Mouse (Mus musculus): ENCODE measurements around the gene Itih5. TPM values are rescaled to one million over a fixed set of nuclear protein-coding genes. Genes with fewer than 3 reads are reported as not detected.

The Itih5 gene
- polyA plus RNA-seq, 1 experiment from 2014 or later = 1.4 TPM

- Histone ChIP-seq H3K9me3 (ENCODE audit: control insufficient read depth, low read length) (no peaks in the 10 kb centered on the region), H3K4me3 (ENCODE audit: low read depth, low read length) (no peak overlapping the region), H3K9ac (replicated peaks; ENCODE audit: low read depth, low read length) (no peak overlapping the region), H3K27me3 (ENCODE audit: control insufficient read depth, insufficient read depth, low read length) (no peaks in the 10 kb centered on the region), H3K36me3 (ENCODE audit: control insufficient read depth, insufficient read depth, low read length) (no peaks in the 10 kb centered on the region), H3K4me1 (ENCODE audit: control insufficient read depth, insufficient read depth, low read length) (no peaks in the 10 kb centered on the region), H3K27ac (ENCODE audit: low read depth, low read length) (no peak overlapping the region), H3K4me2 (ENCODE audit: low read depth, low read length) (no peak overlapping the region)
- WGBS = 10% methylated on average over 9 of the region's 9 CpGs
- ATAC-seq (ENCODE audit: low read depth) = no peak
Observed at GRCm38 (mm10) chr2:10242970-10243369, 89.6 kb downstream of the Itih5 start.

GRCm38 (mm10) chr2:10250441-10250840 is 97.1 kb downstream of the Itih5 start:
- H3K9ac ChIP-seq (replicated peaks; ENCODE audit: low read depth, low read length) = no peak overlapping the region
- no peaks in the 10 kb centered on the region for H3K9me3 ChIP-seq (ENCODE audit: control insufficient read depth, low read length)
- no peaks in the 10 kb centered on the region for H3K36me3 ChIP-seq (ENCODE audit: control insufficient read depth, insufficient read depth, low read length)
- 85% methylated on average over 9 of the region's 9 CpGs for WGBS
- no peak for ATAC-seq (ENCODE audit: low read depth)
- H3K4me2 ChIP-seq (ENCODE audit: low read depth, low read length) = no peak overlapping the region
- no peak overlapping the region for H3K27ac ChIP-seq (ENCODE audit: low read depth, low read length)
- no peaks in the 10 kb centered on the region for H3K4me1 ChIP-seq (ENCODE audit: control insufficient read depth, insufficient read depth, low read length)
- no peaks in the 10 kb centered on the region for H3K27me3 ChIP-seq (ENCODE audit: control insufficient read depth, insufficient read depth, low read length)
- no peak overlapping the region for H3K4me3 ChIP-seq (ENCODE audit: low read depth, low read length)

DNA sequence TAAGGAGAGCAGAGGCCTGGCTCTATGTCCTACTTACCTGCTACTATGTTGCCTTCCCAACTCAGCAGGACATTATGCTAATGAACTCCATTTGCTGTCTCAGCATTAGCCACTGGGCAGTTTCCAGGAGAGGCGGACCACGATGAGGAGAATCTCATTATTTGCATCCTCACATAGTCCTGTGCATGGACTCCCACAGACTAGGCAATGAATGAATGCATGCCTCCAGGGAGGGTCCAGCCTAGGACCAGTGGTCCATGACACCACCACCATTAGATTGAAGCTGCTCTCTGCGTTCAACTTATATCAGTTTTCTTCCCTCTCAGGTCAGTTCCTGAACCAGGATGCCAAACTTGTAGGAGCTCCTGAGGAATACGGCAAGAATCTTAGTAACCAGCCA is 97.6 kb downstream of the Itih5 start:
- no peak overlapping the region for H3K9ac ChIP-seq (replicated peaks; ENCODE audit: low read depth, low read length)
- H3K4me3 ChIP-seq (ENCODE audit: low read depth, low read length) = no peak overlapping the region
- ATAC-seq (ENCODE audit: low read depth) = no peak
- no peaks in the 10 kb centered on the region for H3K4me1 ChIP-seq (ENCODE audit: control insufficient read depth, insufficient read depth, low read length)
- H3K27ac ChIP-seq (ENCODE audit: low read depth, low read length) = no peak overlapping the region
- no peak overlapping the region for H3K4me2 ChIP-seq (ENCODE audit: low read depth, low read length)
- 64% methylated on average over 4 of the region's 4 CpGs for WGBS
- H3K36me3 ChIP-seq (ENCODE audit: control insufficient read depth, insufficient read depth, low read length) = no peaks in the 10 kb centered on the region
- H3K9me3 ChIP-seq (ENCODE audit: control insufficient read depth, low read length) = no peaks in the 10 kb centered on the region
- no peaks in the 10 kb centered on the region for H3K27me3 ChIP-seq (ENCODE audit: control insufficient read depth, insufficient read depth, low read length)

- Histone ChIP-seq H3K4me3 (ENCODE audit: low read depth, low read length) (no peak overlapping the region), H3K4me1 (ENCODE audit: control insufficient read depth, insufficient read depth, low read length) (no peaks in the 10 kb centered on the region), H3K36me3 (ENCODE audit: control insufficient read depth, insufficient read depth, low read length) (no peaks in the 10 kb centered on the region), H3K9ac (replicated peaks; ENCODE audit: low read depth, low read length) (no peak overlapping the region), H3K27me3 (ENCODE audit: control insufficient read depth, insufficient read depth, low read length) (no peaks in the 10 kb centered on the region), H3K9me3 (ENCODE audit: control insufficient read depth, low read length) (no peaks in the 10 kb centered on the region), H3K4me2 (ENCODE audit: low read depth, low read length) (no peak overlapping the region), H3K27ac (ENCODE audit: low read depth, low read length) (no peak overlapping the region)
- WGBS = 91% methylated on average over 9 of the region's 9 CpGs
- no peak for ATAC-seq (ENCODE audit: low read depth)
Observed at GRCm38 (mm10) chr2:10251466-10251865, 98.1 kb downstream of the Itih5 start.

DNA sequence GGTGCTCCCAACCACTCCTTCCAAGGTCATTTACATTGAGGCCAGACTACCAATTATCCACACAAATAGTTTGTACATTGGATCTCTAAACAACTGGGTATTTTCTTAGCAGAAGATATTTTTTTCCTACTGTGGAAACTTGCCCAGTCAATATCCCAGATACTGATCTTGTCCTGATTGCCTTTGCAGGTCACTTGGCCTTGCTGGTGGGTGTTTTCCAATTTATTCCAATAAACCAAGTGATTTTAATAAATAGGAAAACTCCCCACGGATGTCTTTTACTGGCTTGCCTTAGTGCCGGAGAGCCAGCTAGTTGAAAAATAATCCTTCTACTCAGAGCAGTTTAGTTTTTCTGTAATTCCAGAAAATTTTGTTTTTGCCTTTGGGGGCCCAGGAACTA is 98.6 kb downstream of the Itih5 start:
- Histone ChIP-seq H3K4me1 (ENCODE audit: control insufficient read depth, insufficient read depth, low read length) (no peaks in the 10 kb centered on the region), H3K9ac (replicated peaks; ENCODE audit: low read depth, low read length) (no peak overlapping the region), H3K27me3 (ENCODE audit: control insufficient read depth, insufficient read depth, low read length) (no peaks in the 10 kb centered on the region), H3K4me2 (ENCODE audit: low read depth, low read length) (no peak overlapping the region), H3K4me3 (ENCODE audit: low read depth, low read length) (no peak overlapping the region), H3K27ac (ENCODE audit: low read depth, low read length) (no peak overlapping the region), H3K9me3 (ENCODE audit: control insufficient read depth, low read length) (no peaks in the 10 kb centered on the region), H3K36me3 (ENCODE audit: control insufficient read depth, insufficient read depth, low read length) (no peaks in the 10 kb centered on the region)
- ATAC-seq (ENCODE audit: low read depth) = no peak
- WGBS = 85% methylated on average over 2 of the region's 2 CpGs

DNA sequence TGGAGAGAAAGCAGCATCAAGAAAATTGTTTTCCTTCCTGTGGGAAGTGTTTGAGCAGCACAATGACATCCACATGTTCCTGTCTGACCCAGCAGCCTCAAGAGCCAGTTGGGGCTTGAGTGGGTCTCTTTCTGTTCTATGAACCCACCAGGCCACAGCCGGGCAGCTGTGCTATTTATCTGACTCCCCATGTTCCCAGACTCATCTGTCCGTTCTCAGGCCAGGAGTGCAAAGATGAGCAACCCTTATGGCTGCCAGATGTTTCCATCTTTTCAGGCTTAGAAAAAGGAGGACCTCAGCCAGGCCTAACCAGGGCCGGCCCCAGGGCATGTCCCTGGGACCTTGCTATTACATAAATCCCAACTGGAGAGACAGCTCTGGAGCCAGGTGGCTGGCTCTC is 100.0 kb downstream of the Itih5 start:
- WGBS = 80% methylated on average over 3 of the region's 3 CpGs

DNA sequence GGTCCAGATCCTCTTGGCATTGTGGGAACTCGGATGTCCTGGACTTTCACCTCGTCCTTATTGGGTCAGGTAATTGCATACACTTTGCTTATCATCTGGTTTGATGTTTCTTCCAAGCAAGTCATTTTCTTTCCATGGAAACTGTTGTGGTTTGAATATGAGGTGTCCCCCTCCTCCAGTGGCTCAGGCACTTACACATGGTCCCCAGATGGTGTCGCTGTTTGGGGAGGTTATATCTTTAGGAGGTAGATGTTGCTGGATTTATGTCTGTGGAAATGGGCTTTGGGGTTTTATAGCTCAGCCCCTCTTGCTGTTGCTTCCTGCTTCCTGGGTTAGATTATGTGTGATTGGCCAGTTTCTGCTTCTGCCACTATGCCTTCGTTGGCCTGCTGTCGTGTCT is 103.6 kb downstream of the Itih5 start:
- Histone ChIP-seq H3K36me3 (ENCODE audit: control insufficient read depth, insufficient read depth, low read length) (no peaks in the 10 kb centered on the region), H3K4me3 (ENCODE audit: low read depth, low read length) (no peak overlapping the region), H3K4me2 (ENCODE audit: low read depth, low read length) (no peak overlapping the region), H3K27ac (ENCODE audit: low read depth, low read length) (no peak overlapping the region), H3K4me1 (ENCODE audit: control insufficient read depth, insufficient read depth, low read length) (no peaks in the 10 kb centered on the region), H3K27me3 (ENCODE audit: control insufficient read depth, insufficient read depth, low read length) (no peaks in the 10 kb centered on the region), H3K9me3 (ENCODE audit: control insufficient read depth, low read length) (no peaks in the 10 kb centered on the region), H3K9ac (replicated peaks; ENCODE audit: low read depth, low read length) (no peak overlapping the region)
- WGBS = 71% methylated on average over 5 of the region's 5 CpGs
- no peak for ATAC-seq (ENCODE audit: low read depth)

More for the DNA sequence above, 100.0 kb downstream of the Itih5 start:
- Histone ChIP-seq H3K27me3 (ENCODE audit: control insufficient read depth, insufficient read depth, low read length) (no peaks in the 10 kb centered on the region), H3K9me3 (ENCODE audit: control insufficient read depth, low read length) (no peaks in the 10 kb centered on the region), H3K27ac (ENCODE audit: low read depth, low read length) (no peak overlapping the region), H3K4me2 (ENCODE audit: low read depth, low read length) (no peak overlapping the region), H3K9ac (replicated peaks; ENCODE audit: low read depth, low read length) (no peak overlapping the region), H3K4me3 (ENCODE audit: low read depth, low read length) (no peak overlapping the region), H3K4me1 (ENCODE audit: control insufficient read depth, insufficient read depth, low read length) (no peaks in the 10 kb centered on the region), H3K36me3 (ENCODE audit: control insufficient read depth, insufficient read depth, low read length) (no peaks in the 10 kb centered on the region)
- ATAC-seq (ENCODE audit: low read depth) = no peak

- Histone ChIP-seq H3K4me3 (ENCODE audit: low read depth, low read length) (no peak overlapping the region), H3K36me3 (ENCODE audit: control insufficient read depth, insufficient read depth, low read length) (no peaks in the 10 kb centered on the region), H3K27me3 (ENCODE audit: control insufficient read depth, insufficient read depth, low read length) (no peaks in the 10 kb centered on the region), H3K4me1 (ENCODE audit: control insufficient read depth, insufficient read depth, low read length) (no peaks in the 10 kb centered on the region), H3K4me2 (ENCODE audit: low read depth, low read length) (no peak overlapping the region), H3K9ac (replicated peaks; ENCODE audit: low read depth, low read length) (no peak overlapping the region), H3K9me3 (ENCODE audit: control insufficient read depth, low read length) (no peaks in the 10 kb centered on the region), H3K27ac (ENCODE audit: low read depth, low read length) (no peak overlapping the region)
- no peak for ATAC-seq (ENCODE audit: low read depth)
- 75% methylated on average over 5 of the region's 5 CpGs for WGBS
Observed at GRCm38 (mm10) chr2:10258312-10258711, 104.9 kb downstream of the Itih5 start.

DNA sequence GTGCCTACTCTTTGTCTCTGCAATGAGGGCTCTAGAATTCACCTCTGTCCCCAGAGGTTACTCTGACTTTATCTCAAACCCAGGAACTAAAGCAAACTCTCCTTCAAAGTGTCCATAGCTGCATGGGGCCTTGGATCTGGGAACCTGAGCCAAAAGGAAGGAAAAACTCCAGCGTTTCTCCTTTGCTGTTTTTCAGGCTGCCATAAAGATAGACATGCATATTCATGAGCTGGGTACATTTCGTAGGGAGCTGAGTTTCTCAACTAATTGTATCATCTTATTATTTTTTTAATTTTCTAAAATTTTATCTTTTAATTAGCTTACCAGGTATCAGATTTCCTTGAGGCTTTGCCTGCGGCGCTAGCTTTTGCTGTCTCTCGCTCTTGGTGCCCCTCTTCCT is 106.7 kb downstream of the Itih5 start:
- no peaks in the 10 kb centered on the region for H3K4me1 ChIP-seq (ENCODE audit: control insufficient read depth, insufficient read depth, low read length)
- H3K9me3 ChIP-seq (ENCODE audit: control insufficient read depth, low read length) = no peaks in the 10 kb centered on the region
- H3K4me3 ChIP-seq (ENCODE audit: low read depth, low read length) = no peak overlapping the region
- 41% methylated on average over 5 of the region's 5 CpGs for WGBS
- H3K27me3 ChIP-seq (ENCODE audit: control insufficient read depth, insufficient read depth, low read length) = no peaks in the 10 kb centered on the region
- H3K4me2 ChIP-seq (ENCODE audit: low read depth, low read length) = no peak overlapping the region
- no peak overlapping the region for H3K27ac ChIP-seq (ENCODE audit: low read depth, low read length)
- H3K36me3 ChIP-seq (ENCODE audit: control insufficient read depth, insufficient read depth, low read length) = no peaks in the 10 kb centered on the region
- H3K9ac ChIP-seq (replicated peaks; ENCODE audit: low read depth, low read length) = no peak overlapping the region
- no peak for ATAC-seq (ENCODE audit: low read depth)

- Histone ChIP-seq H3K4me1 (ENCODE audit: control insufficient read depth, insufficient read depth, low read length) (no peaks in the 10 kb centered on the region), H3K4me2 (ENCODE audit: low read depth, low read length) (no peak overlapping the region), H3K4me3 (ENCODE audit: low read depth, low read length) (no peak overlapping the region), H3K9me3 (ENCODE audit: control insufficient read depth, low read length) (no peaks in the 10 kb centered on the region), H3K36me3 (ENCODE audit: control insufficient read depth, insufficient read depth, low read length) (no peaks in the 10 kb centered on the region), H3K27ac (ENCODE audit: low read depth, low read length) (no peak overlapping the region), H3K27me3 (ENCODE audit: control insufficient read depth, insufficient read depth, low read length) (no peaks in the 10 kb centered on the region), H3K9ac (replicated peaks; ENCODE audit: low read depth, low read length) (no peak overlapping the region)
- no peak for ATAC-seq (ENCODE audit: low read depth)
- WGBS = 68% methylated on average over 5 of the region's 5 CpGs
Observed at GRCm38 (mm10) chr2:10261337-10261736, 108.0 kb downstream of the Itih5 start.
